Mouse (Mus musculus): ENCODE measurements around the gene Mybpc3. TPM values are rescaled to one million over a fixed set of nuclear protein-coding genes. Genes with fewer than 3 reads are reported as not detected.
A peak's percentile ranks its signal among the peaks of the same experiment; 100 is the strongest.

The Mybpc3 gene
- polyA plus RNA-seq, 1 experiment from 2014 or later, result 0.05 TPM

DNA sequence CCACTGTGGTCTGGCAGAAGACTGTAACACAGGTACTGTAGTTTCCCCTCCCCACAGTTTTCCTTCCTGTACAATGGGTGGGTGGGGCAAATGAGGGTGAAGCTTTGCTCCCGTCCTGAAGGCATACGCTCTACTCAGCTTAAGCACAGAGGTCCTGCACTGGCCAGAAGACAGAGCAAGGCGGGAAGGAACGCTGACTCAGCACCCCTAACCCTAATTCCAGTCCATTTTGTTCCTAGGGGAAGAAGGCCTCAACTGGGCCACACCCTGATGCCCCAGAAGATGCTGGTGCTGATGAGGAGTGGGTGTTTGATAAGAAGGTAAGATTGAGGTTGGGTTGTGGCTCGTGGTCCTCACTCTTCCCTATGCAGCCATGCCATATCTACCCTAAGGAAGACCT lies 10.8 kb downstream of the Mybpc3 start:
- no peaks in the 10 kb centered on the region for H3K4me1 ChIP-seq (ENCODE audit: control insufficient read depth, insufficient read depth, low read depth, low read length)
- no peak overlapping the region for H3K27ac ChIP-seq (ENCODE audit: low read depth, low read length)
- H3K4me2 ChIP-seq (ENCODE audit: low read length), result no peak overlapping the region
- H3K27me3 ChIP-seq (replicated peaks; ENCODE audit: control insufficient read depth, insufficient read depth, low read length), result no peaks in the 10 kb centered on the region
- 91% methylated on average over 5 of the region's 5 CpGs for WGBS
- H3K36me3 ChIP-seq (ENCODE audit: control insufficient read depth, insufficient read depth, low read length), result no peaks in the 10 kb centered on the region
- no peaks in the 10 kb centered on the region for H3K9me3 ChIP-seq (ENCODE audit: control insufficient read depth, low read length)
- no peak for ATAC-seq
- H3K9ac ChIP-seq (ENCODE audit: low read depth, low read length), result no peak overlapping the region
- no peak overlapping the region for H3K4me3 ChIP-seq (ENCODE audit: low read length)

DNA sequence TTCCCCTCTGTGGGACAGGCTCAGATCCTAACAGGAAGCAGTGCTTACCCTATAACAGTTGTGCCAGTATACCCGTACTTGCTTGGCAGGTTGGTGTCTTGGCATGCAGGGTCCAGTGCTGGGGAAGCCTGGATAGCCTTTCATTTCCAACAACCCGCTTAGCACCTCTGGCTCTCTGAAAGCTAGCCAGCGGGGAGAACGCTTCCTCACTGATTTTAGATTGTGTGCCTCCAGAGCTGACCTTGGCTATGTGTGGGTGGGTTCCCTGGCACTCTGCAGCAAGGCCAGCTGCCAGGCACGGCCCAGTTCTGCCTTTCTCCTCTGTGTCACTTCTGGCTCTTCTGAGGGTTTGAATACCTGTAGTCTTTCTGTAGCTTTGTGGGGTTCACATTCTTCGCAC lies 12.2 kb downstream of the Mybpc3 start:
- WGBS, result 86% methylated on average over 6 of the region's 6 CpGs
- H3K4me2 ChIP-seq (ENCODE audit: low read length), result no peak overlapping the region
- no peaks in the 10 kb centered on the region for H3K36me3 ChIP-seq (ENCODE audit: control insufficient read depth, insufficient read depth, low read length)
- no peak overlapping the region for H3K4me3 ChIP-seq (ENCODE audit: low read length)
- no peaks in the 10 kb centered on the region for H3K9me3 ChIP-seq (ENCODE audit: control insufficient read depth, low read length)
- no peaks in the 10 kb centered on the region for H3K27me3 ChIP-seq (replicated peaks; ENCODE audit: control insufficient read depth, insufficient read depth, low read length)
- ATAC-seq, result no peak
- no peak overlapping the region for H3K27ac ChIP-seq (ENCODE audit: low read depth, low read length)
- H3K4me1 ChIP-seq (ENCODE audit: control insufficient read depth, insufficient read depth, low read depth, low read length), result no peaks in the 10 kb centered on the region
- H3K9ac ChIP-seq (ENCODE audit: low read depth, low read length), result no peak overlapping the region

DNA sequence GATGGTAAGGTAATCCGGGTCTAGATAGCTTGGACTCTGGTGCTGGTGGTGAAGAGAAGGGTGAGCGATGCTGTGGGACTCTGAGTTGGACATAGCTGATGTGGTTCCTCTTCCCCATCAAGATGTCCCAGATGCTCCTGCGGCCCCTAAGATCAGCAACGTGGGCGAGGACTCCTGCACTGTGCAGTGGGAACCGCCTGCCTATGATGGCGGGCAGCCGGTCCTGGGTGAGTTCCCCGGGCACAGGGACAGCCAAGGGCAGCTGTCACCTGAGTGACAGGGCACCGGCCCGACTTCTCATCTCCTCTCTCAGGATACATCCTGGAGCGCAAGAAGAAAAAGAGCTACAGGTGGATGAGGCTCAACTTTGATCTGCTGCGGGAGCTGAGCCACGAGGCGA lies 13.3 kb downstream of the Mybpc3 start:
- WGBS, result 94% methylated on average over 15 of the region's 15 CpGs
- Histone ChIP-seq H3K27me3 (replicated peaks; ENCODE audit: control insufficient read depth, insufficient read depth, low read length) (no peaks in the 10 kb centered on the region), H3K9me3 (ENCODE audit: control insufficient read depth, low read length) (no peaks in the 10 kb centered on the region), H3K9ac (ENCODE audit: low read depth, low read length) (no peak overlapping the region), H3K4me1 (ENCODE audit: control insufficient read depth, insufficient read depth, low read depth, low read length) (no peaks in the 10 kb centered on the region), H3K4me2 (ENCODE audit: low read length) (no peak overlapping the region), H3K27ac (ENCODE audit: low read depth, low read length) (no peak overlapping the region), H3K36me3 (ENCODE audit: control insufficient read depth, insufficient read depth, low read length) (no peaks in the 10 kb centered on the region), H3K4me3 (ENCODE audit: low read length) (no peak overlapping the region)
- no peak for ATAC-seq

DNA sequence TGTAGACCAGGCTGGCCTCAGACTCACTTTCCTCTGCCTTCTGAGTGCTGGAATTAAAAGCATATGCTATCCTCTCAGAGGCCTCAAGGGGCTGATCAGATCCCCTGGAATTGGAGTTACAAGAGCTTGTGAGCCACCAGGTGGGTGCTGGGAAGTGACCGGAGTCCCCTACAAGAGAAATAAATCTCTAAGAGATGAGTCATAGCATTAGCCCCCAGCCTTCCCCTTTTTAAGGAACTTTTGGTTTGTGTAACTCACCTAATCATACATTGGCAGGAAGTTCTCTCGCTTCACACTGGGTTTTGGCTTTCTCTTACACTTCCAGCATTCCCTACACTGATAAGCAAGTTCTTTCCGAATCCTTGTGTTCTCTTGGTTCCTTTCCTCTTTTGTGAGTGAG lies 14.1 kb downstream of the Mybpc3 start:
- Histone ChIP-seq H3K36me3 (ENCODE audit: control insufficient read depth, insufficient read depth, low read length) (peaks cover 3% of the 10 kb centered on the region; the same call in 1 of the 2 replicates), H3K9me3 (ENCODE audit: control insufficient read depth, low read length) (no peaks in the 10 kb centered on the region), H3K4me2 (ENCODE audit: low read length) (no peak overlapping the region), H3K4me3 (ENCODE audit: low read length) (no peak overlapping the region), H3K27me3 (replicated peaks; ENCODE audit: control insufficient read depth, insufficient read depth, low read length) (no peaks in the 10 kb centered on the region), H3K9ac (ENCODE audit: low read depth, low read length) (no peak overlapping the region), H3K27ac (ENCODE audit: low read depth, low read length) (no peak overlapping the region), H3K4me1 (ENCODE audit: control insufficient read depth, insufficient read depth, low read depth, low read length) (no peaks in the 10 kb centered on the region)
- WGBS, result 93% methylated on average over 3 of the region's 3 CpGs
- ATAC-seq, result no peak

DNA sequence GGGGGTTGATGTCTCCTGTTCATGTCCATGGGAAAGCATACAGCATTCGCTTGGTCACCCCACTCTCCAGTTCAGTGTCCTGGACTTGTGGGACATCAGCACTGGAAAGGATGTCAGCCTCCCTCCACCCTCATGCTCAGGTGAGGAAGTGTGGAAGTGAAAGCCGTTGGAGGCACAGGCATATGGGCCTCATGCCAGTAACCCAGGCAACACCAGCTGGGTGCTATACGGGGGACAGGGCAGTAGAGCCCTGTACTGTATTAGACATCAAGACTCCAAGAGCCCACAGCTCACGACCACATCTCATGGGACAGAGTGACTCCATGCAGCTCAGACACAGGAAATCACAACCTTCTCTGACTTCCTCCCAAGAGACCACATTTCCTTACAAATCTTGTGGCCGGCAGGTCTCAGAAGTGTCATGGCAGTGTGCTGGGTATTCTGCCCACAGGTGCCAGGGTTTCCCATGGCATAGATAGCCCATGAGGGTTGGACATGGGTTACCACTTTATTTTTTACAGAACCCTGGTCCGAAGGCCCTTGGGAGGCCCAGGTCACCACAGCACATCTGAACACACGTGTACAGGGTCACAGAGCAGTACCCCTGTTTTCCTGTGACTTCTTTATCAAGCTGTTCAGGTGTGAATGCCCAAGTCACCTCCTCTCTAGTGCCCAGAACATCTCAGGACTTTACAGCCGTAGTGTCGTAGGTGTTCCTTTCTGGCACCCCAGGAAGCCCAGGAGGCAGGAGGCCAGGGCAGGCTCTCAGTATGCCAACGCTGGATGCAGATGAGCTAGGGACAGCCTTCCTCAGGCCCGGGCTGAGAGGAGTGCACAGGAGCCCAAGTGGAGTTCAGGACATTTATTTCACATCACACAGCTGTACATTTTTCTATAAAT lies 18.8 kb downstream of the Mybpc3 start:
- Histone ChIP-seq H3K9me3 (ENCODE audit: control insufficient read depth, low read length) (no peaks in the 10 kb centered on the region), H3K27me3 (replicated peaks; ENCODE audit: control insufficient read depth, insufficient read depth, low read length) (no peaks in the 10 kb centered on the region), H3K36me3 (ENCODE audit: control insufficient read depth, insufficient read depth, low read length) (peaks cover 32% of the 10 kb centered on the region), H3K4me3 (ENCODE audit: low read length) (no peak overlapping the region), H3K4me2 (ENCODE audit: low read length) (no peak overlapping the region), H3K27ac (ENCODE audit: low read depth, low read length) (no peak overlapping the region), H3K4me1 (ENCODE audit: control insufficient read depth, insufficient read depth, low read depth, low read length) (no peaks in the 10 kb centered on the region), H3K9ac (ENCODE audit: low read depth, low read length) (no peak overlapping the region)
- WGBS, result 83% methylated on average over 11 of the region's 11 CpGs
- no peak for ATAC-seq

DNA sequence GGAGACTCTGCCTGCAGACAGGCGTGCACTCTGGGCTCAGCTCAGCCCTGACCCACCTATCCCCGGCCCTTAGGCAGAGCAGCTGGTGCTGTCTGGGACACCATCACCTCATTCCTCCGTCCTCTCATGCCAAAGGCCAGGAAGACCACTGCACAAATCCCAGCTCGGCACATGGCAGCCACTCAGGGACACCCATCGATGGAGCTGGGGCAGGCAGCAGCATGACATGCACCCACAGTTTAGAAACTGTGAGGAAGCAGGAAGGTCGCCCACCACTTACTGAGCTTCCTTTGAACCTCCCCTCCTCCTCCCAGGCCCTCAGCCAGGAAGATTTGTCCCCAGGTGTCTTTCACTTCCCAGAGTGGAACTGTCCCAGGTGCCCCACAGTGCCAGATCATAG lies 19.5 kb downstream of the Mybpc3 start:
- H3K36me3 ChIP-seq (ENCODE audit: control insufficient read depth, insufficient read depth, low read length), result peaks cover 37% of the 10 kb centered on the region
- WGBS, result 91% methylated on average over 6 of the region's 6 CpGs
- H3K9ac ChIP-seq (ENCODE audit: low read depth, low read length), result no peak overlapping the region
- H3K4me1 ChIP-seq (ENCODE audit: control insufficient read depth, insufficient read depth, low read depth, low read length), result no peaks in the 10 kb centered on the region
- no peak overlapping the region for H3K4me2 ChIP-seq (ENCODE audit: low read length)
- no peak for ATAC-seq
- H3K27me3 ChIP-seq (replicated peaks; ENCODE audit: control insufficient read depth, insufficient read depth, low read length), result no peaks in the 10 kb centered on the region
- H3K27ac ChIP-seq (ENCODE audit: low read depth, low read length), result no peak overlapping the region
- no peaks in the 10 kb centered on the region for H3K9me3 ChIP-seq (ENCODE audit: control insufficient read depth, low read length)
- no peak overlapping the region for H3K4me3 ChIP-seq (ENCODE audit: low read length)

DNA sequence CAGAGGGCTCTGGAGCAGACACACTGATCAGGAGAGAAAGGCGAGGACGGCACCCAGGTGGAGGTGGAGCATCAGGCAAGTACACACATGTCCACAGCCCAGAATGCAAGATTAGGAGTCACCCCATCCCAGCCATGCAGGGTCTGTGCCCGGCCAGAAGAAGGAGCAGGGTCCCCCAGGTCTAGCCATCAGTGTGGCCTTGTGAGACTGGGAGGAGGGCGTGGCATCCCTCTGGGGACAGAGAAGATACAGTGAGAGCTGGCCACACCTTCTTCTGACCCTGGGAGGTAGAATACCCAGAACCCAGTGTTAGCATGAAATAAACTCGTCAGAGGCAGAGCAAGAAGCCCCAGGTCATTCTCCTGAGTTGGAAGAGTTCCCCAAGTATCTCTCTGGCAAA lies 21.4 kb downstream of the Mybpc3 start:
- 85% methylated on average over 5 of the region's 5 CpGs for WGBS
- Histone ChIP-seq H3K9ac (ENCODE audit: low read depth, low read length) (no peak overlapping the region), H3K4me2 (ENCODE audit: low read length) (no peak overlapping the region), H3K4me3 (ENCODE audit: low read length) (no peak overlapping the region), H3K4me1 (ENCODE audit: control insufficient read depth, insufficient read depth, low read depth, low read length) (no peaks in the 10 kb centered on the region), H3K27ac (ENCODE audit: low read depth, low read length) (no peak overlapping the region), H3K27me3 (replicated peaks; ENCODE audit: control insufficient read depth, insufficient read depth, low read length) (no peaks in the 10 kb centered on the region), H3K36me3 (ENCODE audit: control insufficient read depth, insufficient read depth, low read length) (peaks cover 46% of the 10 kb centered on the region), H3K9me3 (ENCODE audit: control insufficient read depth, low read length) (no peaks in the 10 kb centered on the region)
- ATAC-seq, result no peak

DNA sequence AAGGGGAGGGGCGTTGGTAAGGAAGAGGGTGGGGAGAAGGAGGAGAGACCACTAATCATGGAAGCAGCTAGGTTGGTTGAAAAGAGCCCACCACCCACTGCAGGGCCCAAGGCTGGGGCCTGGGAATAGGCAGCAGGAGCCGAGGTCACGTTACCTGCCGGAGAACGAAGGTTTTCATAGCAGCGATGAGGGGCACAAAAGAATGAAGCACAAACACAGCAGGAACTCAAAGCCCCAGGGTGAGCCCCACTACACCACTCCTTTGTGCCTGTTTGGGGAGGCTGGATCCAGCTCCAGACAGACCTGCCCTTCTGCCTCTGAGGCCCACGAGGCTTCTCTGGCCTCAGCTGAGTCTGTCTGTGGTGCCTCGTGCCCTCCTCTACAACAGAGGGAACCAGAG lies 21.8 kb downstream of the Mybpc3 start:
- no peak for ATAC-seq
- H3K36me3 ChIP-seq (ENCODE audit: control insufficient read depth, insufficient read depth, low read length), result peaks cover 46% of the 10 kb centered on the region
- 74% methylated on average over 8 of the region's 8 CpGs for WGBS

DNA sequence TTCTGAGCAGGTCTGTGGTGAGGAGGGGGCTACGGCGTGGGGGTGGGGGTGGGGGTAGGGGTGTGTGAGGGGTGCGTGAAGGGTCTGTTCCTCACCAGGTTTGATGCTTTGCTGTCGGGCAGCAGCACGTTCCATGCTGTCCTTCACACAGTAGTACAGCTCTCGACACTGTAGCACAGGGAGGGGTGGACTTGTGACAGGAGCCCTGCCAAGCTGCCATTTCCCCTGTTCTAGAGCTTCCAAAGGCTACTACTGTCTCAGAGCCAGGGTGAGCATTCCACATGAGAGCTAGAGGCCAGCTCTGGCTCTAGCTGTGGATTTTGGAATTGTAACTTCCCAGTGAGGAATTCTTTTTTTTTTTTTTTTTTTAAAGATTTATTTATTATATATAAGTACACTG lies 25.0 kb downstream of the Mybpc3 start:
- Histone ChIP-seq H3K4me2 (ENCODE audit: low read length) (no peak overlapping the region), H3K9ac (ENCODE audit: low read depth, low read length) (no peak overlapping the region), H3K36me3 (ENCODE audit: control insufficient read depth, insufficient read depth, low read length) (peaks cover 50% of the 10 kb centered on the region), H3K27ac (ENCODE audit: low read depth, low read length) (no peak overlapping the region), H3K9me3 (ENCODE audit: control insufficient read depth, low read length) (no peaks in the 10 kb centered on the region), H3K27me3 (replicated peaks; ENCODE audit: control insufficient read depth, insufficient read depth, low read length) (no peaks in the 10 kb centered on the region), H3K4me1 (ENCODE audit: control insufficient read depth, insufficient read depth, low read depth, low read length) (no peaks in the 10 kb centered on the region), H3K4me3 (ENCODE audit: low read length) (no peak overlapping the region)
- 94% methylated on average over 6 of the region's 6 CpGs for WGBS
- 0 out of 2 replicates have a peak, but pooled peaks have one; percentile 28 for ATAC-seq

More for the DNA sequence above, 21.8 kb downstream of the Mybpc3 start:
- H3K27ac ChIP-seq (ENCODE audit: low read depth, low read length), result no peak overlapping the region
- no peaks in the 10 kb centered on the region for H3K9me3 ChIP-seq (ENCODE audit: control insufficient read depth, low read length)
- no peak overlapping the region for H3K4me2 ChIP-seq (ENCODE audit: low read length)
- H3K27me3 ChIP-seq (replicated peaks; ENCODE audit: control insufficient read depth, insufficient read depth, low read length), result no peaks in the 10 kb centered on the region
- no peak overlapping the region for H3K4me3 ChIP-seq (ENCODE audit: low read length)
- H3K4me1 ChIP-seq (ENCODE audit: control insufficient read depth, insufficient read depth, low read depth, low read length), result no peaks in the 10 kb centered on the region
- no peak overlapping the region for H3K9ac ChIP-seq (ENCODE audit: low read depth, low read length)

Data from hindbrain, embryonic 16.5 days (tissue).